Mouse (Mus musculus) brain, embryonic 18.5 days (tissue): ENCODE measurements around the gene Cmpk2.
"Not testable (repeated sequence)": the region's sequence is repeated elsewhere in the genome, so short reads cannot be mapped to it uniquely, and the experiment has no call there.

Source experiments
- DNase-seq: peaks from one replicate; pipeline ENCODE4 v3.0.0-alpha.2; 2012; ENCODE audit warnings: low read depth, low spot score

Cmpk2 gene

GRCm38 (mm10) chr12:26478196-26479004 lies 9.4 kb downstream of the Cmpk2 start:
- no peak for DNase-seq

GRCm38 (mm10) chr12:26485738-26486580 lies 17.0 kb downstream of the Cmpk2 start:
- not testable (repeated sequence) for DNase-seq

GRCm38 (mm10) chr12:26487874-26488616 lies 19.0 kb downstream of the Cmpk2 start:
- peak; percentile 57 for DNase-seq

DNA sequence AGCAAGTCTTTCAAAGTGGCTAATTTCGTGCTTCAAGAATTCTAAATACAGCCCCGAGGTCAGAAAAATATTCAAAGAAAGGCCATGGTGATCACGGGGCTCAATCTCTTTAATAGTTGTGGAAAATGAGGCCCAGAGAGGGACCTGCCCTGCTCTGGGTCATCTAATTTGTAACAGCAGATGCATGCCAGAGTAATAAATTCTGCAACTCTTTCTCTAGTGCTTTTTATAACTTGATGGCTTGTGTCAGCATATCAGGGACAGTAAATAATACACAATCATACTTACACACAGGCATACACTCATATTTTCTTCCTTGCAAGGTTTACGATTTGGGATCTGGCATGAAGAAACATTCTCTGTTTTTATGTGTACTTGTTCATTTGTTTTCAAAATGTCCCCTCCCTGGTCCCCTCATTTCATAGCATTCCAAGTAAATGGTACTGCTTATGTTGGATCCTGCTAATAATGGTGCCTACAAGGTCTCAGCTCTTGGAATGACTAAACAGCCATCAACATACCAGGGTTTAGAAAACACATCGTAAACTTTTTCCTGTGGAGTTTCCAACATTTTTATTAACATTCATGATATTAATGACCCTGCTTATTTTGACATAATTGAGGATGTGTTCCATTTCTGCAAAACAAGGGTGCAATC lies 19.7 kb downstream of the Cmpk2 start:
- DNase-seq: no peak

- no peak for DNase-seq
Measured at GRCm38 (mm10) chr12:26489942-26490341, 20.9 kb downstream of the Cmpk2 start.

DNA sequence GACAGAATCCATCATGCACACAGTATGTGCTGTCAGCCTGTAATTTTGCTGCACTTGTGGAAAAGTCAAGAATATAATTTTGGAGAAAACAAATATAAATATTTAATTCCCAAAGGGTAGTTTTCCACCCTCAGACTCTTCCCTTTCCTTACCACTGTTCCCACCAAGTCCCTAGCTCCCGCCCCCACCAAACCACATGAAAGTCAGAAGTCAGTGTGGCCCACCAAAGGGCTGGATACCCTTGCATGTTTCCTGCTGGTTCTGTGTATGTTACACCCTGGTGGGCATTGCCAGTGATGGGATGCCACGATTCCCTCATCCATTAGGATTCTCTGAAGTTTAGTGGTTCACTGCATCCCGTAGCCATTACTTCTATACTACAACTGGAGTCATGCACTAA lies 32.0 kb downstream of the Cmpk2 start:
- DNase-seq: no peak

- DNase-seq: no peak
Measured at GRCm38 (mm10) chr12:26510971-26511370, 42.0 kb downstream of the Cmpk2 start.

DNA sequence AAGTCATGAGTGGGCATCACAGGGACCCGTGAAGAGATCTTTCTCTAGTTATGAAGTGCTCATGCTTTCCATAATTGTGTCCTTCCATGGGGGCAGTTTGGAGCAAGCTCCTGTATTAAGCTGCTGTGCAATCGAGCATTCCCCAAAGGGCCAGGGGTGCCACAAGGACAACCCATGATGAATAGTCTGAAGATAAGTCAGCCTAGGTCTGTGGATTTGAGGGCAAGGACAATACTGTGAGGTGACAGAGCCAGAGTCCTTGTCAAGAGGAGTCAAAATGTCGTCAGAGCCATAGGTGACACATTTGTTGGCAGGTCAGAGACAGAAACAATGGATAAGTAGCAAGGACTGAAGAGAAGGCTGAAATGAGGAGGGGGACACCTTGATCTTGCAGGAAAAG lies 49.2 kb downstream of the Cmpk2 start:
- DNase-seq: no peak

DNA sequence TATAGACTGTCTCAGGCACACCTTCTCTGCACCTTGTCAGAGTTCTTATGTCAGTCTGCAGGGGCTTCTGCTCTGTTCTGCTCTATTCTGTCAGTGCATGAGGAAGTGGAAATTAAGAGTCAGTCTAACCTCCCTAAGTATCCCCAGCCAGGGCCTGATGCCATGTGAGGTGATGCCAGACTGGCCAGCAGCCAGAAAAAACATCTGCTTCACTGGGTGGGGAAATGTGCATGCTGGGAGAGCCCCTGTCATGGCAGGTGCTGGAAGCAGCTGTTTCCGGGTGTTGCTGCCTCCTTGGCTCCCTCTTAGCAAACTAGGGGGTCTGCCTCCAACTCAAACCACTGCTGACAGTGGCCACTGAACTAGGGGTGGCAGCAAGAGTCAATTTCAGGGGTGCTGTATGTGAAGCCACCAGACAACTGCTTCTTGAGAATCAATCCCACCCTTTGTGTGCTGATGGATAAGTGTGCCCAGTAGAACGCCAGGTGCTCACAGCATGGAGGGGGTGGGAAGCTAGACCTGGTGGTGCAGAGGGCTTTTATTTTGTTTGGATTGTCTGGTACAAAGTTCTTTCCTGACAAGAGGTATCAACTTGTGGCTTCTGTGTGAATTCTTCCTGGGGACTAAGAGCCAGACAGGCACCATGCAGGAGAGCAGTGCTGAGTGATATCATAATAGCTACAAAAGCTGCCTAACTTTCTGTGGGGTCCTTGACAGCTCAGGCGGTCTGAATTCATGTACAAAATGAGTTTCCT lies 56.1 kb downstream of the Cmpk2 start:
- no peak for DNase-seq

GRCm38 (mm10) chr12:26525698-26526026 lies 56.7 kb downstream of the Cmpk2 start:
- no peak for DNase-seq
